Mouse (Mus musculus) embryo, embryonic 11.5 days (tissue): ENCODE measurements around the gene Fam229a.
"Not testable (repeated sequence)": the region's sequence is repeated elsewhere in the genome, so short reads cannot be mapped to it uniquely, and the experiment has no call there.

Experiments used
- DNase-seq: peaks from one replicate; pipeline ENCODE4 v3.0.0-alpha.2; 2012; ENCODE audit warnings: low read depth, low spot score

Fam229a gene

DNA sequence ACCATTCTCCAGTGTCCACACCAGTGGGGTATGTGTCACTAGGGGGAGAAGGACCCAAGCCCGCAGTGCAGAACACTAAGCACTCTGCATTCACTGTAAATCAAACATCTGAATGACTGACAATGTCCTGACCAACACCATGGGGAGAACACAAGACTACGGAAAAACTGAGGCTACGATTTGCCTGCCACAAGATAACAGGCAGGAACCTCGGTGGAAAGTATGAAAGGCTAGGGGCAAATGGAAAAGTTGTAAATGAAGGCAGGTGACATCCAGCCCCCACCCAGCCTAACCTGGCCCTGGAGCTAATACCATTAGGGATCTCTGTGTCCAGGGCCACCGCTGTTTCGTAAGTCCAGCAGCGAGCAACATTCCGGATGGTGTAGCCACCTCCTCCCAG is 27.5 kb downstream of the Fam229a start:
- no peak for DNase-seq

- no peak for DNase-seq
Measured at GRCm38 (mm10) chr4:129525338-129525737, 34.3 kb downstream of the Fam229a start.

- DNase-seq, result no peak
Measured at GRCm38 (mm10) chr4:129525889-129526288, 34.9 kb downstream of the Fam229a start.

DNA sequence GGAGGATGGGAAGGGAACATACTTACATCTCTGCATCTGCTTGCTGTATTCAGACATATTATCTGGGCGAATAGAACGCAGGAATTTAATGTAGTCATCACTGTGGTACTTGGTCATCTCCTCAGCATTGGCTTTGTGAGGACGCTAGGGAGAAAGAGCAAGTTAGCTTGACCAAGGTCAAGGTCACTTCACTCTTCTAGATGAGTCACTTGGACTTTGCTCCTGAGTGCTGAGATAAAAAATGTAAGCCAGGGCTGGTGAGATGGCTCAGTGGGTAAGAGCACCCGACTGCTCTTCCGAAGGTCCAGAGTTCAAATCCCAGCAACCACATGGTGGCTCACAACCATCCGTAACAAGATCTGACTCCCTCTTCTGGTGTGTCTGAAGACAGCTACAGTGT is 37.9 kb downstream of the Fam229a start:
- not testable (repeated sequence) for DNase-seq

DNA sequence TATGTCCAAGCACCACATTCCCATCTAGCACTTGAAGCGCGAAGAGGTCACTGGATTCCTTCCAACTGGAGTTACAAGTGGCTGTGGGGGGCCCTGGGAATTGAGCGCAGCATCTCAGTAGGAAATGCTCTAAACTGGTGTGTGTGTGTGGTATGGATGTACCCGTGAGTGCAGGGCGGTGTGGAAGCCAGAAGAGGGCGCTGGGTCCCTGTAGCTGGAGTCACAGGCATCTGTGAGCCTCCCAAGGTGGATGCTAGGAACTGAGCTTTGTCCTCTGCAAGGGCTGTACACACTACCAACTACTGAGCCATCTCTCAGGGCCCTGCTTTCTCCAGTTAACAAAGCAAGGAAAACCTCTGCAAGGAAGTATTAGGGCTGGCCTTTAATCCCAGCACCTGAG is 49.0 kb downstream of the Fam229a start:
- no peak for DNase-seq
